Mouse (Mus musculus) testis, adult 2 months (tissue): ENCODE measurements around the gene Tma7. TPM values are rescaled to one million over a fixed set of nuclear protein-coding genes. Genes with fewer than 3 reads are reported as not detected.

ENCODE experiments used
- H3K27ac ChIP-seq: fragments of 200-500 bp; 2 replicates; pipeline ENCODE4 v1.5.1; 2012; ENCODE audit warnings: low read depth, low read length; ENCODE audit not compliant: control insufficient read depth, insufficient read depth
- H3K27me3 ChIP-seq: fragments of 200-500 bp; 2 replicates; pipeline ENCODE4 v1.6.1; 2012; ENCODE audit warnings: mild to moderate bottlenecking, low read length, moderate library complexity; ENCODE audit not compliant: control insufficient read depth, insufficient read depth
- H3K36me3 ChIP-seq: fragments of 200-500 bp; 2 replicates; pipeline ENCODE4 v1.6.1; 2012; ENCODE audit warnings: mild to moderate bottlenecking, low read length; ENCODE audit not compliant: control insufficient read depth, insufficient read depth
- H3K4me1 ChIP-seq: fragments of 200-500 bp; 2 replicates; pipeline ENCODE4 v1.6.1; 2012; ENCODE audit warnings: low read length; ENCODE audit not compliant: control insufficient read depth, insufficient read depth
- H3K4me3 ChIP-seq: fragments of 200-500 bp; 2 replicates; pipeline ENCODE4 v1.5.1; 2012; ENCODE audit warnings: low read depth, mild to moderate bottlenecking, low read length, moderate library complexity, mixed read lengths; ENCODE audit not compliant: control insufficient read depth
- CTCF ChIP-seq: fragments of 200-500 bp; IDR thresholded peaks from 2 replicates; pipeline ENCODE4 v1.5.1; 2012; ENCODE audit warnings: low read depth, mild to moderate bottlenecking, inconsistent platforms, low read length, moderate library complexity; ENCODE audit not compliant: control insufficient read depth, insufficient read depth, insufficient replicate concordance
- POLR2A ChIP-seq: fragments of 200-500 bp; IDR thresholded peaks from 2 replicates; pipeline ENCODE4 v1.6.1; 2012; ENCODE audit warnings: low read depth, mild to moderate bottlenecking, inconsistent platforms, low read length, moderate library complexity; ENCODE audit not compliant: control insufficient read depth
- polyA plus RNA-seq: library from polyadenylated mRNA; depleted of rRNA; stranded (reverse); fragments of >200 nt; gene quantifications from 2 replicates; pipeline ENCODE4 v1.2.3, GENCODE M21; 2012

The Tma7 gene
- polyA plus RNA-seq, 1 experiment, result 120 TPM

DNA sequence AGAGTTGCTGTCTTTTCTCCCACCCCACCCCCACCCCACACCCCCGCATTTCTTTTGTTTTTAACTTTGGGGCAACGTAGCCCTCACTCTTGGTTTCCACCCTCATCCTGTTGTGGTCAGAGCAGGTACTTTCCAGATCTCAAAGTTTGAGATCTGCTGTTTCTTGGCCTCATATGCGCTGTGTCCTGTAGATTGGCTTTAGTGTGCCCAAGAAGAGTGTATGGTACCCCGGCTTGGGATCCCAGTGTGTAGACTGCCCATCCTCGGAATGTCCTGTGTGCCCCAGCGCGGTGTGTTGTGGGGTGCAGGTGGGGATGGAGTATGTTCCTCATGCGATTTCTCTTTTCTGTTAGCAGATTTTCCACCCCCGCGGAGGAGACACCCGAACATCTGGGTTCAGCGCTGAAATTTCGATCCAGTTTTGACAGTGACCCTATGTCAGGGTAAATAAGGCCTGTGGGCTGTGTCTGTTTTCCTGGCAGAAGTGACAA is 31.3 kb downstream of the Tma7 start:
- TF ChIP-seq CTCF, result no peak
- no peak for TF ChIP-seq POLR2A
- H3K4me3 ChIP-seq, result no peak overlapping the region
- no peaks in the 10 kb centered on the region for H3K27me3 ChIP-seq
- H3K4me1 ChIP-seq, result no peaks in the 10 kb centered on the region
- no peaks in the 10 kb centered on the region for H3K36me3 ChIP-seq
- H3K27ac ChIP-seq, result no peak overlapping the region

DNA sequence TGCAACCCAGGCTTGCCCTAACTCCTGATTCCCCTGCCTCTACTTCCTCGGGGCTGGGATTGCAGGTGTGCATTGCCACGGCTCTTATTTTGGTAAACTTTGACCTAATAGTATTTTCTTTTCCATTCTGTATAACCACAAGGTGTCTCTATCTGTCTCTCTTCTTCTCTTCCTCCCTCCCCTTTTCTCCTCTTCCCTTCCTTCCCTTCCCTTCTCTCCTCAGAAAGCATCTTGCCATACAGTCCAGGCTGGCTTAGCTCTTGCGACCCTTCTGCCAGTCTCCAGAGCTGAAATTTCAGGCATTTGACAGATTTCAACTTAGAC is 31.8 kb downstream of the Tma7 start:
- no peaks in the 10 kb centered on the region for H3K36me3 ChIP-seq
- H3K4me3 ChIP-seq, result no peak overlapping the region
- no peaks in the 10 kb centered on the region for H3K27me3 ChIP-seq
- no peak overlapping the region for H3K27ac ChIP-seq
- TF ChIP-seq POLR2A (no peak), CTCF (no peak)
- no peaks in the 10 kb centered on the region for H3K4me1 ChIP-seq

DNA sequence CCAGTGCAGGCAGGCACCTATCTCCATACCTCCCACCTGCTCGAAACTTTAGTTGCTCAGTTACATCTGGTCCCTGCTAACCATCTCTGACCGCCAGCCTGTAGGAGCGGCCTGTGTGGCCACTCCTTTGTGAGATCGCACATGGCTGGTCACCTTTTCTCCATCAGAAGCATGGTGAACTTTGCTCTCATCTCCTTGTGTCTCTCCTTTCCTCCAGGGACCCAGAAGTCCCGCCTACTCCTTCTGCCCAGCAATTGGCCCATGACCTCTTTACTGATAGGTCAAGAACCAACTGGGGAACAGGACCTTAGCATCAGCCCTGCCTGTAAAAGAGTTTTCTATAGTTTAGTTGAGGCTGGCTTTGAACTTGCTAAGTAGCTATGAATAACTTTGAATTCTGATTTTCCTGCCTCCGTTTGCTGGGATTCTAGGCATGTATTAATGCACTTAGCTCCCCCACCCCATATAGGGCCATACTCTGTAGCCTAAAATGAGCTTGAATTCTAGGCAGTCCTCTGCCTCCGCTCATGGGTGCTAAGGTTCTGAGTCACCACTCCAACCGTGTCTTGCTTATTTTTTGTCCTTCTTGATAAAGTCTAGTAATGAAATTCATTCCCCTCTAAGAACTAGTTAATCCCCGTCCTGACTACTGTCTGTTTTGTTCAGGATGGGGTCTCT is 32.3 kb downstream of the Tma7 start:
- Histone ChIP-seq H3K4me1 (no peaks in the 10 kb centered on the region), H3K4me3 (no peak overlapping the region), H3K27ac (no peak overlapping the region), H3K36me3 (no peaks in the 10 kb centered on the region), H3K27me3 (no peaks in the 10 kb centered on the region)
- TF ChIP-seq POLR2A (no peak), CTCF (no peak)

DNA sequence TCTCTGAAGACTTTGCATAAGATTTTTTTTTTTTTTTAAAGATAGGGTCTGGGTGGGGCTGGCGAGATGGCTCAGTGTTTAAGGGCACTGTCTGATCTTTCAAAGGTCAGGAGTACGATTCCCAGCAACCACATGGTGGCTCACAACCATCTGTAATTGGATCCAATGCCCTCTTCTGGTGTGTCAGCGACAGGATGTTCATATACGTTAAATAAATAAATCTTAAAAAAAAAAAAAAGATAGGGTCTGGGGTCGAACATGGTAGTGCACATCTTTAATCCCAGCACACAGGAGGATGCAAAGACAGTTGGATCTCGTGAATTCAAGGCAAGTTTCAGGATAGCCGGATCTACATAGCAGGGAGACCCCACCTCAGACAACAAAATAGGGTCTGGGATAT is 33.1 kb downstream of the Tma7 start:
- Histone ChIP-seq H3K4me3 (no peak overlapping the region), H3K36me3 (no peaks in the 10 kb centered on the region), H3K4me1 (no peaks in the 10 kb centered on the region), H3K27me3 (no peaks in the 10 kb centered on the region), H3K27ac (no peak overlapping the region)
- TF ChIP-seq CTCF (no peak), POLR2A (no peak)

DNA sequence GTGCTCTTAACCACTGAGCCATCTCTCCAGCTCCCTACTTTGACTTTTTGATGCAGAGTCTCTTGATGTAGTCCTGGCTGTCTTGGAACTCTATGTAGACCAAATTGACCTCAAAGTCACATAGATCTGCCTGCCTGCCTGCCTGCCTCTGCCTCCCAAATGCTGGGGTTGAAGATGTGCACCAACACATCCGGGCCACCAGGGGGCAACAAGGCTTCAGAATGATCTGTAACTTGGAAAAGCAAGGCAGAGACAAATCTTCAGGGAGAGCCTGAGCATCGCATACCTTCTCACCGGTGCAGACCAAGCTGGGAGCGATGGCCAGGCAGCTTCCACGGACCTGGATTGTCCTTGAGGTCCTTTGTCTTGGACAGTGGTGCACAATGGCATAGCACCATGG is 36.1 kb downstream of the Tma7 start:
- no peak overlapping the region for H3K27ac ChIP-seq
- TF ChIP-seq CTCF (peak; percentile 68; the same call in 1 of the 2 replicates), POLR2A (no peak)
- H3K4me3 ChIP-seq, result no peak overlapping the region

DNA sequence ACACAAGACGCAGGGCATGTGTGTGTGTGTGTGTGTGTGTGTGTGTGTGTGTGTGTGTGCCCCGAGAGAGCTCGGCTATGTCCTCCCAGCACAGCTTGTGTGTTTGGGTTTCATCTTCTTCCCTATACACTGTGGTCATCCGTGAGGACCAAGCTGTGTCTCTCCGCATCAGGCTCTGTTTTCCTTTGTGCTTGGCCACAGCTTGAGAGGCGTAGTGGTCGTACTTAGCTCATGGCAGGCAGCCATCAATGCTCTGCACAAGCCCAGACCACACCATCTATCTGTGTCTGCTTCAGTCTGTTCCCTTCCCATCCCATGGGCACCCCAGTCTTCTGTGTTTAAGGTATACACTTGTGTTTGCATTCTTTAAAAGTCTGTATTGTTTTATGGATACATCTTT is 41.0 kb downstream of the Tma7 start:
- Histone ChIP-seq H3K27ac (no peak overlapping the region), H3K36me3 (no peaks in the 10 kb centered on the region), H3K4me1 (peaks cover 12% of the 10 kb centered on the region), H3K4me3 (no peak overlapping the region), H3K27me3 (no peaks in the 10 kb centered on the region; the same call in 1 of the 2 replicates)
- no peak for TF ChIP-seq POLR2A
- TF ChIP-seq CTCF, result no peak

More for the DNA sequence above, 36.1 kb downstream of the Tma7 start:
- no peaks in the 10 kb centered on the region for H3K27me3 ChIP-seq
- H3K36me3 ChIP-seq, result no peaks in the 10 kb centered on the region
- no peaks in the 10 kb centered on the region; the same call in 1 of the 2 replicates for H3K4me1 ChIP-seq

DNA sequence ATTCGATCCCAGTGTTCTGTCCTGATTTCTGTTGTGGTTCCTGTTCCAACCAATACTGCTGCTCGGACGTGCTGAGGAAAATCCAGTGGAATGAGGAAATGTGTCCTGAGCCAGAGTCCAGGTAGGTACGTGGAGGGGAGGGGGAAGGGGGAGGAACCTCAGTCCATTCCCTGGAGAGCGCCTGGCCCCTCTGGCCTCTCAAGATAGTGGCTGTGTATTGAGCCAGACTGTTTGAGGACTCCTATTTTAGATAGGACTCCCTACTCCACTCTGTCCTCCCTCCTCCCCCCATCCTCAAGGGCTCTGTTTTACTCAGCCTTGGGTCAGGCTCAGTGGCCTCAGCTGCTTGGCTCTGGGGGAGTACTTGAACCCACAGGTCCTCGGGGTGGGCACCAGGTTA is 41.5 kb downstream of the Tma7 start:
- Histone ChIP-seq H3K27ac (no peak overlapping the region), H3K4me3 (no peak overlapping the region), H3K36me3 (no peaks in the 10 kb centered on the region), H3K27me3 (no peaks in the 10 kb centered on the region; the same call in 1 of the 2 replicates), H3K4me1 (peaks cover 12% of the 10 kb centered on the region)
- TF ChIP-seq CTCF, result no peak
- no peak for TF ChIP-seq POLR2A

DNA sequence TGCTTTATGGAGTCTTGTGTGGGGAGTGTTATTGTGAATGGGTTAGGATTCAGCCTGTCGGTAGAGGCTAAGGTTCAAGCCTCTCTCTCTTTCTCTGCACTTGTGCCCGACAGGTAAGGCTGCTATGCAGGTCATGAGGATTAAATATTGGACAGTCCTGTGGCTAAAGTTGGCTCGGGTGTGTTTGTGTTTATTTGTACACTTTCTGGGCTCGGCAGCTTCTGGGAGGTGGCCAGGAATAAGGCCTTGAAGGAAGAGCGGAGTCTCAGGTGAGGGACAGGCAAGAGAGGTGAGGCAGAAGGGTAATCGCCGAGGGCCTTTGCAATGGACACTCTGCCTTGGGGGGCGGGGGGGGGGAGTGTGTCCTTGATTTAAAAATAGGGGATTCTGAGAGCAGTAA is 42.2 kb downstream of the Tma7 start:
- H3K4me1 ChIP-seq, result peaks cover 12% of the 10 kb centered on the region
- H3K27ac ChIP-seq, result no peak overlapping the region
- TF ChIP-seq POLR2A, result no peak
- TF ChIP-seq CTCF, result no peak
- no peaks in the 10 kb centered on the region; the same call in 1 of the 2 replicates for H3K27me3 ChIP-seq
- no peak overlapping the region for H3K4me3 ChIP-seq
- H3K36me3 ChIP-seq, result no peaks in the 10 kb centered on the region
